Mouse (Mus musculus) CD4-positive, CD25-positive, alpha-beta regulatory T cell, adult 4 months (primary cell): ENCODE measurements around the gene Olfr26. TPM values are rescaled to one million over a fixed set of nuclear protein-coding genes. Genes with fewer than 3 reads are reported as not detected.
"Not testable (repeated sequence)": the region's sequence is repeated elsewhere in the genome, so short reads cannot be mapped to it uniquely, and the experiment has no call there.

ENCODE experiments used
- ATAC-seq: one replicate; pipeline ENCODE4 v1.8.0; 2017
- polyA plus RNA-seq, 2 experiments: library from polyadenylated mRNA; unstranded; fragments of 100-300 nt; shearing (Covaris generic); gene quantifications; one replicate each; pipeline ENCODE4 v1.2.1; 2017

The Olfr26 gene
- polyA plus RNA-seq: not detected

DNA sequence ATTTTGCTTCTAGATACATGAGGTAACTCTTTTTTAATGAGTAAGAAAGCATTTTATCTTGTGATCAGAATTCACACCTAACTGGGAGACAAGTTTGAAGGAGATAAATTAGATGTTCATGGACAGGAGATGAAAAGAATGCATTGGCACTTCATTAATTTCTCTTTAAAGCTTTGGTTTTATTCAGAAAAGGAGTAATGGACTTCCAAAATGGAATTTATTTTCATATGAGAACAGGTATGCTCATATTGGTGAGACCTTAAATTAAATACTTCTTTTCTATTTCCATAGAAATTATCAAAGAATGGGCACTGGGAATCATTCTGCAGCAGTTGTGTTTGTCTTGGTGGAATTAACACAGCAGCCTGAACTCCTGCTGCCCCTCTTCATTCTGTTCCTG, at the start of gene Olfr26:
Gene Olfr26 (plus strand): TSS at position 301 of the 400 bp plus-strand sequence.
- no peak for ATAC-seq

DNA sequence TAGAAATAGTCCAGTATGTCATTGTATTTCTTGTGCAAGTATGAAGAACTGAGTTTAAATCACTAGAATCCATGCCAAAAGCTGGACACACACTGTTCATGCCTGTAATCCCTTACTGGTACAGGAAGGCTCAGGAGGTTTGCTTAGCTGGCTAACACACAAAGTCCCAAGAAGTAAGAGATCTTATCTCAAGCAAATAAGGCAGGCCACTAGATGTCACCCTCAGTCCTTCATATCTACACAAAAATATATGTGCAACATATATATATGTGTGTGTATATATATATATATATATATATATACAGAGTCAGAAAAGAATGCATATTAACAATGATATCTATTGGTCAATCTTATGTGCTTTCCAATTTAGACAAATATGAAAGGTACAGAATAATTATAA, 49.2 kb upstream of the Olfr26 start:
- ATAC-seq: no peak

DNA sequence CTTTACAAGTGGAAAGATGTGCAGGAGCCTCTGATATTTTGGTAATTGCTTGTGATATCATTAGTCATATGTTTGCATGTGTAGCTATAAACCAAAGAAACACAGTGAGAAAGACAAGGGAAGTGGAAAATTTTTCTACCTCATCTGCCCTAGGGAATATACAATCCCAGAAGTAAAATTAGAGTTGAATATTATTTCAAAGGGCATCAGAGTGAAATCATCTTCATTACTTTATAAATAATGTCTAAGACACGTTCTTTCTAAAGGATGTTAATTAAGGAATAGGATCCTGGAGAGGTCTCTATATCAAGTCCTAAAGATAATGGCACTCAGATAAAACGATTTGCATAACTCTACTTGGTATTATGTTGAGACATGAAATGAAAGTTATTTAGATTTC, 40.5 kb upstream of the Olfr26 start, which contains the start of gene Olfr922:
Gene Olfr922 (plus strand): TSS at position 301 of the 400 bp plus-strand sequence.
- no peak for ATAC-seq

DNA sequence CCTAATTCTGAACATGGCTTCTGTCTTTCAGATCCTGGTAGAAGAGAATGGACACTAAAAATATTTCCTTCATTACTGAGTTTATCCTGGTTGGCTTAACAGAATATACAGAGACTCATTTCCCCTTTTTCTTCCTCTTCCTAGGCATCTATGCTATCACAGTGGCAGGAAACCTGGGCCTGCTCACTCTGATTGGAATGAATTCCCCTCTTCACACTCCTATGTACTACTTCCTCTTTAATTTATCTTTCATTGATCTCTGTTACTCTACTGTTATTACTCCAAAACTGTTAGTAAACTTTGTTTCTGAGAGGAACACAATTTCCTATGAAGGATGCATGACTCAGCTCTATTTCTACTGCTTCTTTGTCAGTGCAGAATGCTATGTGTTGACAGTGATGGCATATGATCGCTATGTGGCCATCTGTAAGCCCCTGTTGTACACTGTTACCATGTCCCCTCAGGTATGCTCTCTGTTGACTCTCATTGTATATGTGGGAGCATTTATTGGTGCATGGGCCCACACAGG, 39.3 kb upstream of the Olfr26 start:
- no peak for ATAC-seq

DNA sequence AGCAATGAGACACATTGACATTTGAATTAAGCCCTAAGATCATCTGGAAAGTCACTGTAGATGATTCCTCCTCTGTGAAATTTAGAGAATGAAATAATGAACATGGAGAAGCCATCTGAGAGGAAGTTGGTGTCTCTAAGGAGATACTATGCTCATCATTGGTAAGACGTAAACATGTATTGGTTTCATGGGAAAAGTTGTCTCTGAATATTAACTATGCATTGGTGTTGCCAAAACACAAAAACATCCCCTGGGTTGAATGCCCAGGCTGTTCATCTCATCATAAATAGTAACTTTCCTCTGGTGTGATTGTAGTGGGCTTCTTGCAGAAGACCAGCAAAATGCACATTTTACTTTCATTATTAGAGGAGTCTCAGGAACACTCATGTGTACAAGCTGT, 28.6 kb upstream of the Olfr26 start, which contains the start of gene Olfr923:
Gene Olfr923 (plus strand): TSS at position 301 of the 400 bp plus-strand sequence.
- ATAC-seq: no peak

DNA sequence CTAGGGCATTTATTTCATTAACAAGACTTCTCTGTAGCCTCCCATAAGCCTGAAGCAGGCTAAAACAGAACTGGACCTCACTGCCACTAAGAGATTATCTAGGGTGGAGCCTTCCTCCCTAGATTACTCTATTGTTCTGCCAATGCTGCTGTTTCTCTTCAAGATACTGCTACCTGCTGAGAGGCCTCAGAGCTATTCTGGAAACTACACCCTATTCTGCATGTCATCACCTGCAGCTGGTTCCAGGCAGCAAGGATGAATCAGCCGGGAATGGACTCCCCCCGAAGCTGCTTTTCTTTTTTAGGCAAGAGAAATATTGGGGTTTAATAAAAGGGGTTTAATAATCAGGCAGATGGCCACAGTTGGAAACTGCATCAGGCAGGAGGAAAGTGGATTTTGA, 21.8 kb upstream of the Olfr26 start:
- ATAC-seq: no peak

DNA sequence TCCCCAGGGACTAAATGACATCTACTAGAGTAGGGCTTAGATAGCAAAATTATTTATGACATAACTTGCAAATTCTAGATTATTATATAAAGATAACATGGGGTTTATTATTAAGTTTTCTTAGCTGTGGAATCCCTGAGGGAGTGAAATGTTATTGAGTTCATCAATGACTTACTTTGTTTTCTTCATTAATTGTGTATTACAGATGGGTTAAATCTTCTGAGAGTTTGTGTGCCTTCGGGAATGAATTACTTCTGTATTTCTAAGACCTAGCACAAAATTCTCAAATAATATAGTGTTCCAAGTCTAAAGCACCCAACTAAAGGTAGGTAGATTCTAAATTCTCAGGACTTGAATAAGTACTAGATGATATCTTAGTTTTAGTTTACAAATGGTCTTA, 10.7 kb upstream of the Olfr26 start, which contains the start of gene Olfr924:
Gene Olfr924 (plus strand): TSS at position 301 of the 400 bp plus-strand sequence.
- ATAC-seq: no peak

DNA sequence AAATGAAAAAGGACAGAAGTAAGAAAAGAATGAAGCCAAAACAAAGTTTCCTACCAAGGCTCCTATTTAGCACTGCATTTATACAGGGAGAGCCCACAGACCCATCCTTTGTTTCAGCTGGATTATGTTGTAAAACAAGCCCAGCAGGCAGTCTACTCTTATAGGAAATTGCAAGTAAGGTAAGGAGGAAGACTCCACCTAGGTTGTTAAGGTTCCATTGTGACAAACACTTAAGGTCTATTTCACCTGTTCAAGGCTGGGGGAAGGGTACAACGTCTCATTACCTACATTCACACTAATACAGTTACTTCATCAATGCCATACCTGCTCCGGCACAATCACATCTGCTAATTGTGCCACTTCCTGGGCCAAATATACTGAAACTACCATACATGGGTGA, 20.0 kb downstream of the Olfr26 start:
- ATAC-seq: not testable (repeated sequence)

DNA sequence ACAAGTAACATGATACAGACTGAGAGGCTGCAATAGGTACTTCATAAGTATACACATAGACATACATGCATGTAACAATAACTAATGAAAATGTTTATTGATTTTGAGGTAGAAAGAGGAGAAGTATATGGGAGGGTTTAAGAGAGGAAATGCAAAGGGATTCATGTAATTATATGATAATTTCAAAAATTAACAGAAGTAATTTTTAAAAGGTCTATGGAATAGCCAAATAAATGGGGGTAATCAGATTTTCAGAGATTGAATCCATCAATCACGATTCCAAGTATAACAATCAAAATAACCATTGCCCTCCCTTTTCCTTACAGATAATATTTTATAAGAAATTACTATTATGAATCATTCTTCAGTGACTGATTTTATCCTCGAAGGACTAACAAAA, 22.0 kb downstream of the Olfr26 start, which contains the start of gene Olfr926:
Gene Olfr926 (plus strand): TSS at position 301 of the 400 bp plus-strand sequence.
- no peak for ATAC-seq

Other genes starting within 250 kb of the Olfr26 start
- not detected for gene Olfr914, start 250.0 kb upstream of the Olfr26 start, polyA plus RNA-seq
- gene Olfr916, start 195.2 kb upstream of the Olfr26 start, polyA plus RNA-seq: under 1 TPM in 1 of 2 experiments, not detected in 1; 0.11 TPM
- gene Olfr917, start 189.2 kb upstream of the Olfr26 start, polyA plus RNA-seq: not detected
- gene Olfr918, start 180.5 kb upstream of the Olfr26 start, polyA plus RNA-seq: under 1 TPM in 1 of 2 experiments, not detected in 1; 0.08 TPM
- gene Olfr919, start 151.4 kb upstream of the Olfr26 start, polyA plus RNA-seq: not detected
- 10 to 100 TPM; 26.5 to 31.3 TPM for gene Vwa5a, start 136.8 kb upstream of the Olfr26 start, polyA plus RNA-seq
- under 1 TPM; 0.09 to 0.23 TPM for gene Olfr920, start 102.8 kb upstream of the Olfr26 start, polyA plus RNA-seq
- gene Olfr921, start 82.0 kb upstream of the Olfr26 start, polyA plus RNA-seq: not detected
- gene Olfr922, start 40.4 kb upstream of the Olfr26 start, polyA plus RNA-seq: not detected
- not detected for gene Olfr923, start 28.5 kb upstream of the Olfr26 start, polyA plus RNA-seq
- not detected for gene Olfr924, start 10.6 kb upstream of the Olfr26 start, polyA plus RNA-seq
- gene Olfr926, start 22.1 kb downstream of the Olfr26 start, polyA plus RNA-seq: not detected
- not detected for gene Olfr930, start 74.7 kb downstream of the Olfr26 start, polyA plus RNA-seq
- gene Olfr933, start 117.3 kb downstream of the Olfr26 start, polyA plus RNA-seq: not detected
- not detected for gene Olfr934, start 133.3 kb downstream of the Olfr26 start, polyA plus RNA-seq
- gene Olfr935, start 144.6 kb downstream of the Olfr26 start, polyA plus RNA-seq: not detected
- gene Olfr146, start 168.3 kb downstream of the Olfr26 start, polyA plus RNA-seq: not detected
- gene Olfr937, start 209.9 kb downstream of the Olfr26 start, polyA plus RNA-seq: not detected
- not detected for gene Olfr938, start 223.8 kb downstream of the Olfr26 start, polyA plus RNA-seq